23 mouse cellular contexts compared by ENCODE assay signal in genomic region chr9:85391283-85391682, GRCm38 (mm10).
DNase-seq lines count a peak whose midpoint lies in the region; ATAC-seq lines count a peak whose summit lies in the region.
"Had no signal": no experiment of that assay in that cellular context is flagged by ENCODE, and none has a peak within 500 bp of the region (broad histone marks: within the 10 kb centered on the region; RNA-seq: fewer than 3 reads in every experiment).

No protein-coding gene starts in this region.

- peak; percentile 74 for ATAC-seq in common myeloid progenitor, adult 5-6 weeks (replicated peaks; ENCODE audit: low read depth, poor library complexity, severe bottlenecking)
- 0 out of 2 replicates have a peak, but pooled peaks have one; percentile 12 for ATAC-seq in megakaryocyte, adult 5-6 weeks (ENCODE audit: poor library complexity, severe bottlenecking)
- ATAC-seq in megakaryocyte-erythroid progenitor cell, adult 5-6 weeks (replicated peaks; ENCODE audit: low FRiP score, low TSS enrichment, poor library complexity, severe bottlenecking): peak; percentile 55
- ATAC-seq in hindbrain, embryonic 11.5 days (ENCODE audit: low FRiP score): no peak
- ATAC-seq: CD4-positive, CD25-positive, alpha-beta regulatory T cell, adult 4 months; forebrain, embryonic 13.5 days; forebrain, embryonic 15.5 days; forebrain, postnatal 0 days had no signal

- H3K4me3 ChIP-seq in hindbrain, embryonic 11.5 days (ENCODE audit: low read depth, low read length): no peak overlapping the region
- H3K4me3 ChIP-seq: embryonic facial prominence, embryonic 10.5 days; embryonic facial prominence, embryonic 12.5 days; forebrain, embryonic 13.5 days; forebrain, embryonic 15.5 days had no signal

- no peak overlapping the region for H3K4me2 ChIP-seq in hindbrain, embryonic 11.5 days (replicated peaks; ENCODE audit: low read depth, low read length)
- H3K4me2 ChIP-seq: embryonic facial prominence, embryonic 12.5 days; forebrain, embryonic 13.5 days; forebrain, embryonic 15.5 days had no signal

- no peaks in the 10 kb centered on the region for H3K9me3 ChIP-seq in hindbrain, embryonic 11.5 days (ENCODE audit: control insufficient read depth, low read length)
- H3K9me3 ChIP-seq: embryonic facial prominence, embryonic 10.5 days; embryonic facial prominence, embryonic 12.5 days; forebrain, embryonic 13.5 days; forebrain, embryonic 15.5 days; G1E had no signal

- H3K36me3 ChIP-seq in hindbrain, embryonic 11.5 days (ENCODE audit: control insufficient read depth, insufficient read depth, low read length): no peaks in the 10 kb centered on the region
- H3K36me3 ChIP-seq: embryonic facial prominence, embryonic 10.5 days; embryonic facial prominence, embryonic 12.5 days; forebrain, embryonic 15.5 days; G1E had no signal

- no peaks in the 10 kb centered on the region for H3K27me3 ChIP-seq in hindbrain, embryonic 11.5 days (ENCODE audit: control insufficient read depth, insufficient read depth, low read length)
- H3K27me3 ChIP-seq: CH12.LX; embryonic facial prominence, embryonic 12.5 days; forebrain, embryonic 13.5 days; forebrain, embryonic 15.5 days had no signal

- no peak overlapping the region for H3K27ac ChIP-seq in hindbrain, embryonic 11.5 days (ENCODE audit: low read depth, low read length)
- H3K27ac ChIP-seq: embryonic facial prominence, embryonic 10.5 days; embryonic facial prominence, embryonic 12.5 days; forebrain, embryonic 13.5 days; forebrain, embryonic 15.5 days had no signal

- no peaks in the 10 kb centered on the region for H3K4me1 ChIP-seq in hindbrain, embryonic 11.5 days (replicated peaks; ENCODE audit: control insufficient read depth, insufficient read depth, low read length)
- H3K4me1 ChIP-seq: embryonic facial prominence, embryonic 10.5 days; embryonic facial prominence, embryonic 12.5 days; forebrain, embryonic 13.5 days; forebrain, embryonic 15.5 days had no signal

- H3K9ac ChIP-seq in hindbrain, embryonic 11.5 days (ENCODE audit: low read depth, low read length): no peak overlapping the region
- H3K9ac ChIP-seq: embryonic facial prominence, embryonic 12.5 days; forebrain, embryonic 13.5 days; forebrain, embryonic 15.5 days; forebrain, postnatal 0 days had no signal

- 92% methylated on average over 2 of the region's 2 CpGs for WGBS in hindbrain, embryonic 11.5 days

- DNase-seq in hindbrain, embryonic 11.5 days (ENCODE audit: low spot score): no peak
- DNase-seq in spleen, adult 18-20 months: no peak
- no peak for DNase-seq in MN1 (ENCODE audit: low spot score)
- DNase-seq: adrenal gland, adult 2 months; adrenal gland, postnatal 14 days; adrenal gland, postnatal 36 days; B cell, adult 2 months; cerebellum, adult 11-12 months; cerebellum, adult 2 months; cerebellum, adult 9-11 months; cerebellum, postnatal 14 days; cerebellum, postnatal 36 days; forebrain, postnatal 0 days had no signal
